Comparison of ENCODE assay signal across 9 mouse cellular contexts in genomic region chr6:58546816-58547215, GRCm38 (mm10). TPM values are rescaled to one million over a fixed set of nuclear protein-coding genes. Genes with fewer than 3 reads are reported as not detected.
DNase-seq lines count a peak whose midpoint lies in the region; TF ChIP-seq lines count a peak whose summit lies in the region.
"Had no signal": no experiment of that assay in that cellular context is flagged by ENCODE, and none has a peak within 500 bp of the region (broad histone marks: within the 10 kb centered on the region; RNA-seq: fewer than 3 reads in every experiment).

No protein-coding gene starts in this region.

- peak; percentile 64 for DNase-seq in gastrocnemius, adult 2 months
- DNase-seq in gastrocnemius, adult 8-10 months (ENCODE audit: low spot score in 2 of 2), result no peak
- peak; percentile 50 for DNase-seq in A20 (ENCODE audit: low read depth, low spot score)
- peak; percentile 43 for DNase-seq in adrenal gland, adult 2 months
- peak; percentile 59 for DNase-seq in embryo, embryonic 11.5 days (ENCODE audit: low read depth, low spot score)
- DNase-seq in kidney, postnatal 36 days, result peak; percentile 40 to 80
- peak; percentile 68 for DNase-seq in lung, postnatal 14 days
- DNase-seq in testis, postnatal 14 days (ENCODE audit: low spot score), result peak; percentile 9

- TF ChIP-seq CTCF in gastrocnemius, adult 2 months (IDR thresholded peaks at IDR 0.05), result peak; percentile 99

- no peak overlapping the region for H3K27ac ChIP-seq in gastrocnemius, adult 2 months

- intact Hi-C loops in gastrocnemius, adult 2 months (cut with DNase I), result loop anchor here (1.0 kb wide), 1 partner anchor 223 kb away; no protein-coding TSS in a partner anchor

- no peak overlapping the region for H3K4me3 ChIP-seq in gastrocnemius, adult 2 months
- H3K4me3 ChIP-seq: megakaryocyte, embryonic 14.5 days had no signal

RNA-seq across cellular contexts. Expression of gene Abcg2, which starts 37.5 kb away (rescaled TPM):
- total RNA-seq in gastrocnemius, adult 2 months (2021), result 10 to 100 TPM; 16.5 to 16.9 TPM
- 10 to 100 TPM; 13.6 to 16.8 (median 14.9) TPM for total RNA-seq in gastrocnemius, adult 8-10 months (2022)
- 10 to 100 TPM; 19.9 to 33.7 TPM for total RNA-seq in adrenal gland, adult 2 months (2021)
- 1.5 and 1.7 TPM in 2 replicates for polyA plus RNA-seq in adrenal gland, adult 2 months (2012; rRNA removed)

Comparison
In these comparisons a context has a peak if more than half of its experiments do, and no peak if none do; other contexts are left out.
1. DNase-seq: peak in gastrocnemius, adult 2 months (single experiment), A20 (single experiment), adrenal gland, adult 2 months (single experiment), embryo, embryonic 11.5 days (single experiment), kidney, postnatal 36 days (2 of 2), lung, postnatal 14 days (single experiment) and testis, postnatal 14 days (single experiment); none in gastrocnemius, adult 8-10 months (0 of 2).